Mouse (Mus musculus) liver, adult (tissue): Measurements from ENCODE around the gene Rec114.

ENCODE experiments used
- GATA4 ChIP-seq: IDR thresholded peaks from 2 replicates; pipeline ENCODE4 v1.6.1; 2014; ENCODE audit warnings: mild to moderate bottlenecking, low read length; ENCODE audit not compliant: insufficient replicate concordance

Gene Rec114

GRCm38 (mm10) chr9:58743702-58744248, at the start of gene Rec114:
Rec114 (minus strand) TSS chr9:58743964.
- no peak for TF ChIP-seq GATA4

DNA sequence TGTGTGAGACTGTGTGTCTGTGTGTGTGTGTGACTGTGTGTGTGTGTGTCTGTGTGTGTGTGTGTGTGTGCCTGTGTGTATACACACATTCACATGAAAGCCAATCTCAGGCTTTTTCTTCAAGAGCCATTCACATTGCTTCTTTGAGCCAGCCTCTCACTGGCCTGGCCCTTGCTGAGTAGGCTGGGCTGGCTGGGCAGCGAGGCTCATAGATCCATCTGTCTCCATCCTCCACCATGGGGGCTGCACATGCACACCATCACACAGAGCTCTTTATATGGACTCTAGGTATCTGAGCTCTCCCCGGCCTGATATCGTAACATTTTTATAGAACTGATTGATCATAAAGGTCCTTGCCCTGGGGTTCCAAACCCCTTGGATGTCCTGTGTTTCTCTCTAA, 45.7 kb upstream of the Rec114 start:
- TF ChIP-seq GATA4 = no peak

- TF ChIP-seq GATA4 = no peak
Measured at GRCm38 (mm10) chr9:58775363-58775762, 31.6 kb upstream of the Rec114 start.

DNA sequence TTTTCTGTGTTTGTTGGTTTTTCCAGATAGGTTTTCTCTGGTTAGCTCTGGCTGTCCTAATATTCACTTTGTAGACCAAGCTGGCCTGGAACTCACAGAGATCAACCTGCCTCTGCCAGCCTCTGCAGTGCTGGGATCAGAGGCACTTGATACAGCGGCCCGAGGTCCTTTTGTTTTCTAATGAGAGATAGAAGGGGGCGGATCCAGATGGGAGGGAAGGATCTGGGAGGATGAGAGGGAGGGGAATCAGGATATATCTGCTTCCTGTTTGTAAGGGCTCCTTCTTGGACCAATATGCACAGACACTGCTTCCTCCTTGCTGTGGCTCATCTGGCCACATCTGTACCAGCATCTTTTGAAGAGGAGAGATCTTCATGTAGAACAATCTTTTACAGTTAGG, 31.0 kb upstream of the Rec114 start:
- TF ChIP-seq GATA4 = no peak

GRCm38 (mm10) chr9:58769943-58770342, 26.2 kb upstream of the Rec114 start:
- TF ChIP-seq GATA4 = no peak

- TF ChIP-seq GATA4 = no peak
Measured at GRCm38 (mm10) chr9:58766959-58767955, 23.5 kb upstream of the Rec114 start.

DNA sequence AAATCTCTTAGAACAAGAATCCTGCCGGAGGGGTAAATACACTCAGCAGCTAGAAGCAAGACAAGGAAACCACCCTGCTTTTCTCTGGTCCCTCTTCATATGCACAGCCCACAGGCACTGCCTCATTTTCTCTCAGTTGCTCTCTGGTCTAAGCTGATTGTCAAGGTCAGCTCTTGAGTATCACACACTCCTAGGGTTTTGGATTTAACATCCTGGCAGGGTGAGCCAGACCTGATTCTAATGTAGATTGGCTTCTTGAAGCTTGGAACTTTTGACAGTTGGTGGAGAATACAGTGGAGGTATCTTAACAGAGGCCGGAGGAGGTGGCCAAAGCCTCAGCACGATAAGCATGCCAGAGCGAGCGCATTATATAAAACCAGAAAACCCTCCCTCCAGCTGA, 20.6 kb upstream of the Rec114 start:
- TF ChIP-seq GATA4 = no peak

DNA sequence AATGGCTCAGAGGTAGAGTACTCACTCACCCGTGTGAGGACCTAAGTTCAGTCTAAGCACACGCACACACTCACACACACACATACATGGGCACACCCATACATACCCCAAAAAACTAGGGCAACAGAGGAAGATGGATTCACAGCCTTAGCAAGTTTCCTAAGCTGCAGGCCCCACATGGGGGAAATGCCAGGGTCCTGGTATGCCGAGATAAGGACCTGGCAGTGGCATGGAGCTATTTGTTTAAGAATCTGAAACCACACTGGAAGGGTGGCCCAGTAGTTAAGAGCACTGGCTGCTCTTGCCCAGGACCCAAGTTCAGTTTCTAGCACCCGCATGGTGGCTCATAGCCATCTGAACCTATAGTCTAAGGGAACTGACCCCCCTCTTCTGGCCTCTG, 19.4 kb upstream of the Rec114 start:
- TF ChIP-seq GATA4 = no peak

- TF ChIP-seq GATA4 = no peak
Measured at GRCm38 (mm10) chr9:58762086-58762485, 18.3 kb upstream of the Rec114 start.

DNA sequence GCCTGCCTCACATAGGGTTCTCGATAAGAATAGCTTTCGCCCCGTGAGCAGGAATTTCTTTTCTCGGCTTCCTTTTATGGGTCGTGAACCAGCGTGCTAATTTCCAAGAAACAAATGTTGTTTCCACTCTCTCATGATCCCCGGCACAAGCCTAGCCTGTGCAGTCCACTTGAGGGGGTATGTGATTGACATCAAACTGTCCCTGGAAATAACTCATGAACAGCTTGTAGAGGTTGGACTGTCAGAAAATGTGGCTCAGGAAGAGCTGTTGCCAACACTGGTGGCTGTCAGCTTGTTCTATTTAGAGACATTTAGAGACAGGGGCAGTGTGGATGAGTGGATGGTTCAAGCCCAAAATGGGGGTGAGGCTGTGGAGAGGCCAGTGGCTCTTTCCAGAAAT, 15.0 kb upstream of the Rec114 start:
- no peak for TF ChIP-seq GATA4

GRCm38 (mm10) chr9:58756371-58757132, 12.8 kb upstream of the Rec114 start:
- TF ChIP-seq GATA4 = no peak

DNA sequence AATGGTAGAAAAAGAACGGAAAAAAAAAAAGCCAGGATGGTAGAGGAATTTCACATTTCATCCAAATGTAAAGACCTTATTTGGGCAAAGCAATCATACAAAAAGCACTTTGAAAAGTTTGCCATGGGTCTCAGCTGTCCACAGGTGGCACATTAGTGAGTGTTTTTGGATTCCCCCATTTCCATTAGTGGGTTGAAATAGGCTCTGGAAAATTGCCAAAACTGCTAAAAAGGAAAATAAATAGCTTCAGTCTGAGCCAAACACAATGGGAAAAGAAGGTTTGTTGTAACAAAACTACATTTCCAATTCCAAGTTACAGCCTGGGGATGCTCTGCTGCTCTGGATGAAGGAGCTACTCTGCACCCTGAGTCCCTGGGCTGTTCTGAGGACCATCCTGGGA, 9.8 kb upstream of the Rec114 start:
- TF ChIP-seq GATA4 = no peak

GRCm38 (mm10) chr9:58748142-58748541, 4.4 kb upstream of the Rec114 start:
- TF ChIP-seq GATA4 = no peak

- no peak for TF ChIP-seq GATA4
Measured at GRCm38 (mm10) chr9:58747328-58747755, 3.6 kb upstream of the Rec114 start.

GRCm38 (mm10) chr9:58742692-58743091, 1.1 kb downstream of the Rec114 start:
- TF ChIP-seq GATA4 = no peak

- no peak for TF ChIP-seq GATA4
Measured at GRCm38 (mm10) chr9:58741369-58741768, 2.4 kb downstream of the Rec114 start.
